Mouse (Mus musculus) bone marrow, adult 2 months (tissue): ENCODE data around the gene Slc22a8. TPM values are rescaled to one million over a fixed set of nuclear protein-coding genes. Genes with fewer than 3 reads are reported as not detected.

Experiments
- H3K27ac ChIP-seq: fragments of 200-500 bp; 2 replicates; pipeline ENCODE4 v1.5.1; 2012; ENCODE audit warnings: low read depth, mild to moderate bottlenecking, control low read depth, inconsistent platforms, low read length; ENCODE audit not compliant: control insufficient read depth, poor library complexity, insufficient read depth
- H3K4me1 ChIP-seq: fragments of 200-500 bp; 2 replicates; pipeline ENCODE4 v1.6.1; 2011; ENCODE audit warnings: low read length; ENCODE audit not compliant: control insufficient read depth, insufficient read depth
- H3K4me3 ChIP-seq: fragments of 200-500 bp; replicated peaks from 2 replicates; pipeline ENCODE3; 2011; ENCODE audit warnings: mild to moderate bottlenecking, low read depth, low read length, control low read depth; ENCODE audit not compliant: control insufficient read depth
- CTCF ChIP-seq: fragments of 200-500 bp; IDR thresholded peaks from 2 replicates; pipeline ENCODE4 v1.5.1; 2011; ENCODE audit warnings: low read length, control low read depth; ENCODE audit not compliant: control insufficient read depth, insufficient read depth
- POLR2A ChIP-seq: fragments of 200-500 bp; IDR thresholded peaks from 2 replicates; pipeline ENCODE4 v1.6.1; 2011; ENCODE audit warnings: low read depth, mild to moderate bottlenecking, control low read depth, low read length, borderline replicate concordance; ENCODE audit not compliant: control insufficient read depth
- WGBS: fragments of 180-500 bp; shearing (Covaris S2); methylation state at CpG from one replicate; pipeline ENCODE4 v1.1.7; 2018; 5-methylcytosine and 5-hydroxymethylcytosine counted together
- polyA plus RNA-seq: library from polyadenylated mRNA; stranded (reverse); fragments of >200 nt; gene quantifications from 2 replicates; pipeline ENCODE4 v1.2.4, GENCODE M21; 2011; ENCODE audit warnings: low replicate concordance; ENCODE audit not compliant: missing spikeins, insufficient read depth, insufficient read length

Slc22a8 gene
- polyA plus RNA-seq, 1 experiment = 1.5 TPM

- no peak overlapping the region for H3K4me3 ChIP-seq
- no peak overlapping the region for H3K27ac ChIP-seq
- WGBS = 63% methylated on average over 2 of the region's 2 CpGs
- H3K4me1 ChIP-seq = peaks cover 1% of the 10 kb centered on the region; the same call in 1 of the 2 replicates
- no peak for TF ChIP-seq POLR2A
- TF ChIP-seq CTCF = no peak
Measured at GRCm38 (mm10) chr19:8570341-8571040, 20.6 kb upstream of the Slc22a8 start.

GRCm38 (mm10) chr19:8571746-8572145, 19.3 kb upstream of the Slc22a8 start:
- peaks cover 1% of the 10 kb centered on the region; the same call in 1 of the 2 replicates for H3K4me1 ChIP-seq

GRCm38 (mm10) chr19:8572485-8572884, 18.6 kb upstream of the Slc22a8 start:
- Histone ChIP-seq H3K4me1 (peaks cover 1% of the 10 kb centered on the region; the same call in 1 of the 2 replicates), H3K4me3 (no peak overlapping the region), H3K27ac (no peak overlapping the region)
- 62% methylated on average over 3 of the region's 3 CpGs for WGBS
- TF ChIP-seq POLR2A (no peak), CTCF (no peak)

More at GRCm38 (mm10) chr19:8571746-8572145, 19.3 kb upstream of the Slc22a8 start:
- 7% methylated on average over 7 of the region's 7 CpGs for WGBS
- no peak overlapping the region for H3K27ac ChIP-seq
- no peak for TF ChIP-seq POLR2A
- TF ChIP-seq CTCF = no peak
- H3K4me3 ChIP-seq = no peak overlapping the region

- H3K4me3 ChIP-seq = no peak overlapping the region
- 85% methylated on average over 4 of the region's 4 CpGs for WGBS
- no peaks in the 10 kb centered on the region; the same call in 1 of the 2 replicates for H3K4me1 ChIP-seq
- TF ChIP-seq CTCF = no peak
- TF ChIP-seq POLR2A = no peak
- H3K27ac ChIP-seq = no peak overlapping the region
Measured at GRCm38 (mm10) chr19:8577432-8577831, 13.6 kb upstream of the Slc22a8 start.

GRCm38 (mm10) chr19:8578293-8578969, 12.6 kb upstream of the Slc22a8 start:
- WGBS = 17% methylated on average over 24 of the region's 24 CpGs
- no peaks in the 10 kb centered on the region for H3K4me1 ChIP-seq
- no peak overlapping the region for H3K4me3 ChIP-seq
- no peak overlapping the region for H3K27ac ChIP-seq
- TF ChIP-seq CTCF (peak; percentile 94), POLR2A (no peak)

GRCm38 (mm10) chr19:8578970-8579342, 12.1 kb upstream of the Slc22a8 start:
- no peak for TF ChIP-seq CTCF
- no peak for TF ChIP-seq POLR2A
- H3K4me1 ChIP-seq = no peaks in the 10 kb centered on the region
- 88% methylated on average over 2 of the region's 2 CpGs for WGBS
- H3K4me3 ChIP-seq = no peak overlapping the region
- no peak overlapping the region for H3K27ac ChIP-seq

- TF ChIP-seq CTCF = no peak
- no peak for TF ChIP-seq POLR2A
- H3K4me3 ChIP-seq = no peak overlapping the region
- no peak overlapping the region for H3K27ac ChIP-seq
- 68% methylated on average over 3 of the region's 3 CpGs for WGBS
- H3K4me1 ChIP-seq = no peaks in the 10 kb centered on the region
Measured at GRCm38 (mm10) chr19:8585298-8585697, 5.8 kb upstream of the Slc22a8 start.

- no peak overlapping the region for H3K27ac ChIP-seq
- 84% methylated on average over 2 of the region's 2 CpGs for WGBS
- H3K4me3 ChIP-seq = no peak overlapping the region
- TF ChIP-seq CTCF (no peak), POLR2A (no peak)
- H3K4me1 ChIP-seq = no peaks in the 10 kb centered on the region
Measured at GRCm38 (mm10) chr19:8585899-8586298, 5.2 kb upstream of the Slc22a8 start.
